Mouse (Mus musculus): Measurements from ENCODE around the gene Olfr430. TPM values are rescaled to one million over a fixed set of nuclear protein-coding genes. Genes with fewer than 3 reads are reported as not detected.

Olfr430 gene
- total RNA-seq, 2 experiments from 2014 or later = not detected

Other genes starting within 250 kb of the Olfr430 start
- under 1 TPM; 0.24 to 0.36 TPM for gene Ifi211, start 153.6 kb upstream of the Olfr430 start, total RNA-seq (2021)
- 1 to 10 TPM; 5.5 to 5.8 TPM for gene Mndal, start 124.1 kb upstream of the Olfr430 start, total RNA-seq (2021)
- 1 to 10 TPM; 4.7 to 5.7 TPM for gene Ifi203, start 123.9 kb upstream of the Olfr430 start, total RNA-seq (2021)
- gene Ifi202b, start 83.9 kb upstream of the Olfr430 start, total RNA-seq (2021) = not detected
- gene Ifi205, start 34.8 kb upstream of the Olfr430 start, total RNA-seq (2021) = under 1 TPM in 1 of 2 experiments, not detected in 1; 0.33 TPM
- not detected for gene Olfr433, start 25.9 kb upstream of the Olfr430 start, total RNA-seq (2021)
- gene Olfr432, start 17.4 kb upstream of the Olfr430 start, total RNA-seq (2021) = not detected
- gene Olfr429, start 17.7 kb downstream of the Olfr430 start, total RNA-seq (2021) = not detected
- gene Olfr427, start 30.3 kb downstream of the Olfr430 start, total RNA-seq (2021) = not detected
- gene Olfr231, start 54.6 kb downstream of the Olfr430 start, total RNA-seq (2021) = not detected
- gene Olfr424, start 64.9 kb downstream of the Olfr430 start, total RNA-seq (2021) = not detected
- not detected for gene Olfr420, start 89.0 kb downstream of the Olfr430 start, total RNA-seq (2021)
- 10 to 100 TPM in 1 of 2 experiments, 1 to 10 TPM in 1; 9.8 to 13.5 TPM for gene Spta1, start 106.2 kb downstream of the Olfr430 start, total RNA-seq (2021)
- not detected for gene Olfr419, start 185.5 kb downstream of the Olfr430 start, total RNA-seq (2021)